17 mouse cellular contexts compared by ENCODE assay signal in genomic region chr7:142403591-142403990, GRCm38 (mm10). TPM values are rescaled to one million over a fixed set of nuclear protein-coding genes. Genes with fewer than 3 reads are reported as not detected.
DNase-seq lines count a peak whose midpoint lies in the region; ATAC-seq and TF ChIP-seq lines count a peak whose summit lies in the region.
"Had no signal": no experiment of that assay in that cellular context is flagged by ENCODE, and none has a peak within 500 bp of the region (broad histone marks: within the 10 kb centered on the region; RNA-seq: fewer than 3 reads in every experiment).

No protein-coding gene starts in this region.

- H3K27me3 ChIP-seq in kidney, postnatal 0 days (ENCODE audit: insufficient read depth, low read length), result no peaks in the 10 kb centered on the region
- no peaks in the 10 kb centered on the region for H3K27me3 ChIP-seq in kidney, embryonic 14.5 days (ENCODE audit: control insufficient read depth, insufficient read depth, low read length)
- H3K27me3 ChIP-seq in cerebellum, adult 2 months (ENCODE audit: control insufficient read depth, insufficient read depth, low read length), result no peaks in the 10 kb centered on the region
- H3K27me3 ChIP-seq: limb, embryonic 13.5 days had no signal

- no peak overlapping the region for H3K9ac ChIP-seq in kidney, postnatal 0 days (ENCODE audit: low read depth, low read length)
- no peak overlapping the region for H3K9ac ChIP-seq in kidney, embryonic 14.5 days (ENCODE audit: low read depth, low read length)
- H3K9ac ChIP-seq: limb, embryonic 13.5 days had no signal

- no peak overlapping the region for H3K27ac ChIP-seq in kidney, postnatal 0 days
- no peak overlapping the region for H3K27ac ChIP-seq in kidney, embryonic 14.5 days (ENCODE audit: low read depth, low read length)
- no peak overlapping the region for H3K27ac ChIP-seq in cerebellum, adult 2 months (ENCODE audit: insufficient read depth, low read length)
- H3K27ac ChIP-seq: heart, embryonic 10.5 days; limb, embryonic 13.5 days had no signal

- H3K4me3 ChIP-seq in kidney, postnatal 0 days (replicated peaks; ENCODE audit: low read depth, low read length), result no peak overlapping the region
- no peak overlapping the region for H3K4me3 ChIP-seq in kidney, embryonic 14.5 days (ENCODE audit: low read length)
- H3K4me3 ChIP-seq in cerebellum, adult 2 months (replicated peaks; ENCODE audit: insufficient read depth, low read depth, low read length), result no peak overlapping the region
- H3K4me3 ChIP-seq: heart, embryonic 10.5 days; left cerebral cortex, adult 2 months; limb, embryonic 13.5 days had no signal

- WGBS in kidney, postnatal 0 days, result 67% methylated on average over 4 of the region's 4 CpGs
- WGBS in kidney, embryonic 14.5 days, result 64% methylated on average over 4 of the region's 4 CpGs
- 78% methylated on average over 4 of the region's 4 CpGs for WGBS in cerebellum, adult 2 months

- no peak; the same call in 1 of the 2 replicates for ATAC-seq in kidney, postnatal 0 days (replicated peaks; ENCODE audit: low FRiP score, low read depth)
- ATAC-seq in kidney, embryonic 14.5 days (ENCODE audit: low FRiP score, low TSS enrichment), result no peak
- ATAC-seq: inflammation-experienced regulatory T-cells, adult 6 months had no signal

- TF ChIP-seq POLR2A in cerebellum, adult 2 months (IDR thresholded peaks at IDR 0.05; ENCODE audit: borderline replicate concordance, insufficient read depth, low read length), result no peak

- TF ChIP-seq CTCF in kidney, postnatal 0 days (IDR thresholded peaks at IDR 0.05; ENCODE audit: low read depth), result no peak
- TF ChIP-seq CTCF in cerebellum, adult 2 months (IDR thresholded peaks at IDR 0.05; ENCODE audit: borderline replicate concordance, insufficient read depth, low read depth, low read length), result no peak

- no peak overlapping the region for H3K4me2 ChIP-seq in kidney, postnatal 0 days (ENCODE audit: low read length)
- no peak overlapping the region for H3K4me2 ChIP-seq in kidney, embryonic 14.5 days (replicated peaks; ENCODE audit: low read depth, low read length)
- H3K4me2 ChIP-seq: limb, embryonic 13.5 days had no signal

- DNase-seq in kidney, postnatal 0 days (ENCODE audit: low spot score), result peak; percentile 29
- peak; percentile 34 for DNase-seq in urinary bladder, postnatal 14 days (ENCODE audit: low spot score)
- no peak for DNase-seq in urinary bladder, postnatal 4 days (ENCODE audit: low spot score in 2 of 2)
- peak; percentile 44 to 47 for DNase-seq in monocyte, adult 2 months (ENCODE audit: low read depth in 1 of 2, low spot score in 2 of 2)
- no peak for DNase-seq in Muller cell, postnatal 12 days (ENCODE audit: inconsistent ontology term)
- DNase-seq in heart, adult 11 months, result no peak
- no peak for DNase-seq in cerebellum, adult 2 months
- DNase-seq: adrenal gland, postnatal 10 days; heart, postnatal 36 days; kidney, postnatal 14 days; right cerebral cortex, postnatal 14 days had no signal

- no peaks in the 10 kb centered on the region for H3K9me3 ChIP-seq in kidney, postnatal 0 days (replicated peaks; ENCODE audit: low read length)
- H3K9me3 ChIP-seq in kidney, embryonic 14.5 days (ENCODE audit: control insufficient read depth, low read length), result no peaks in the 10 kb centered on the region
- H3K9me3 ChIP-seq: heart, embryonic 10.5 days; limb, embryonic 13.5 days had no signal

- H3K4me1 ChIP-seq in kidney, postnatal 0 days (replicated peaks; ENCODE audit: insufficient read depth, low read length), result no peaks in the 10 kb centered on the region
- peaks cover 7% of the 10 kb centered on the region; the same call in 1 of the 2 replicates for H3K4me1 ChIP-seq in kidney, embryonic 14.5 days (ENCODE audit: control insufficient read depth, insufficient read depth, low read length)
- H3K4me1 ChIP-seq in cerebellum, adult 2 months (ENCODE audit: control insufficient read depth, insufficient read depth, low read length), result no peaks in the 10 kb centered on the region
- H3K4me1 ChIP-seq: heart, embryonic 10.5 days; limb, embryonic 13.5 days had no signal

- no peaks in the 10 kb centered on the region for H3K36me3 ChIP-seq in kidney, postnatal 0 days (ENCODE audit: insufficient read depth, low read length)
- H3K36me3 ChIP-seq in kidney, embryonic 14.5 days (ENCODE audit: control insufficient read depth, insufficient read depth, low read length), result no peaks in the 10 kb centered on the region
- H3K36me3 ChIP-seq: heart, embryonic 10.5 days; limb, embryonic 13.5 days had no signal

RNA-seq across cellular contexts. Expression of gene Ctsd, which starts 15.8 kb away (rescaled TPM):
- 575 and 586 TPM in 2 replicates for polyA plus RNA-seq in kidney, postnatal 0 days (2015; fragmentation: Nextera tagmentation; extraction: Ambion mirVana)
- polyA plus RNA-seq in kidney, embryonic 14.5 days (2014; fragmentation: Nextera tagmentation; extraction: Ambion mirVana), result 223 and 260 TPM in 2 replicates
- polyA plus RNA-seq in cerebellum, adult 2 months (2012; rRNA removed), result 401 and 405 TPM in 2 replicates

RNA-seq across cellular contexts. Expression of gene Gm49369, which starts 21.1 kb away (rescaled TPM):
- polyA plus RNA-seq in kidney, postnatal 0 days (2015; fragmentation: Nextera tagmentation; extraction: Ambion mirVana), result not detected in 2 replicates
- not detected in 2 replicates for polyA plus RNA-seq in kidney, embryonic 14.5 days (2014; fragmentation: Nextera tagmentation; extraction: Ambion mirVana)
- polyA plus RNA-seq in cerebellum, adult 2 months (2012; rRNA removed), result 1.00 and 1.0 TPM in 2 replicates
- polyA plus RNA-seq: forebrain, embryonic 11.5 days; limb, embryonic 13.5 days had no signal

RNA-seq across cellular contexts. Expression of gene Ifitm10, which starts 30.0 kb away (rescaled TPM):
- 3.6 and 3.9 TPM in 2 replicates for polyA plus RNA-seq in kidney, postnatal 0 days (2015; fragmentation: Nextera tagmentation; extraction: Ambion mirVana)
- 1.4 and 1.7 TPM in 2 replicates for polyA plus RNA-seq in kidney, embryonic 14.5 days (2014; fragmentation: Nextera tagmentation; extraction: Ambion mirVana)
- 175 and 183 TPM in 2 replicates for polyA plus RNA-seq in cerebellum, adult 2 months (2012; rRNA removed)

RNA-seq across cellular contexts. Expression of gene Syt8, which starts 31.1 kb away (rescaled TPM):
- 2.5 and 4.8 TPM in 2 replicates for polyA plus RNA-seq in kidney, postnatal 0 days (2015; fragmentation: Nextera tagmentation; extraction: Ambion mirVana)
- polyA plus RNA-seq in kidney, embryonic 14.5 days (2014; fragmentation: Nextera tagmentation; extraction: Ambion mirVana), result not detected in 2 replicates
- polyA plus RNA-seq in cerebellum, adult 2 months (2012; rRNA removed), result not detected in 2 replicates
- polyA plus RNA-seq: forebrain, embryonic 11.5 days; inflammation-experienced regulatory T-cells, adult 6 months had no signal

RNA-seq across cellular contexts. Expression of gene Tnni2, which starts 38.0 kb away (rescaled TPM):
- 2.2 and 3.0 TPM in 2 replicates for polyA plus RNA-seq in kidney, postnatal 0 days (2015; fragmentation: Nextera tagmentation; extraction: Ambion mirVana)
- polyA plus RNA-seq in kidney, embryonic 14.5 days (2014; fragmentation: Nextera tagmentation; extraction: Ambion mirVana), result 3.1 and 3.7 TPM in 2 replicates
- polyA plus RNA-seq in cerebellum, adult 2 months (2012; rRNA removed), result 0.52 TPM in 1 of 2 replicates, not detected in the other
- polyA plus RNA-seq: inflammation-experienced regulatory T-cells, adult 6 months had no signal

Comparison
In these comparisons a context has a peak if more than half of its experiments do, and no peak if none do; other contexts are left out.
1. DNase-seq: peak in kidney, postnatal 0 days (single experiment), urinary bladder, postnatal 14 days (single experiment) and monocyte, adult 2 months (2 of 2); none in urinary bladder, postnatal 4 days (0 of 2), Muller cell, postnatal 12 days (single experiment), heart, adult 11 months (single experiment) and cerebellum, adult 2 months (0 of 2).
2. RNA of gene Ifitm10, which starts 30.0 kb away (polyA plus RNA-seq): 175 to 183 TPM in cerebellum, adult 2 months; 3.6 to 3.9 TPM in kidney, postnatal 0 days and 1.4 to 1.7 TPM in kidney, embryonic 14.5 days; every median in the first group is over 10 times any median in the second.